Mouse (Mus musculus): ENCODE measurements around the gene Fam170b.

- TF ChIP-seq CTCF (conservative IDR thresholded peaks at IDR 0.05; ENCODE audit: low read length) (no peak), NANOG (IDR thresholded peaks at IDR 0.05; ENCODE audit: borderline replicate concordance, low read length) (no peak), POU5F1 (IDR thresholded peaks at IDR 0.05; ENCODE audit: borderline replicate concordance, low read length) (no peak)
Observed at GRCm38 (mm10) chr14:32856246-32856645, 22.5 kb downstream of the Fam170b start.
